Mouse (Mus musculus): ENCODE measurements around the gene Bclaf1.

The Bclaf1 gene

GRCm38 (mm10) chr10:20314797-20315196 lies 2.5 kb downstream of the Bclaf1 start:
- DNase-seq (ENCODE audit: low spot score in 2 of 2), result no peak

DNA sequence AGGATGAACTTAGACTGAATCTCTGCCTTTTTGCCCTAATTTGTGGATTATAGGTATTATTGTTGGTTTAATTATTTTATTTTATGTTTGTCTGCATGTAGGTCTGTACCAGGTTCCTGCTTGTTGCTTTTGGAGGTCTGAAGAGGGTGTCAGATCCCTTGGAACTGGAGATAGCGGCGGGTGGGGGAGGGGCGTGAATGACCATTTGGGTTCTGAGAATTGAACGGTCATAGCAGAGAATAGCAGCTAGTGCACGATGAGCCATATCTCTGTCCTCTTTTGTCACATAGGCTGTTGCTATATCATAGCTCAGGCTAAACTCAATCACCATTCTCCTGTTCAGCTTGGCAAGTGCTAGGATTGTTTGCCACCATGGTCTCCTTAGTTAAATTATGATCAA lies 5.2 kb downstream of the Bclaf1 start:
- DNase-seq (ENCODE audit: low spot score in 2 of 2), result no peak

DNA sequence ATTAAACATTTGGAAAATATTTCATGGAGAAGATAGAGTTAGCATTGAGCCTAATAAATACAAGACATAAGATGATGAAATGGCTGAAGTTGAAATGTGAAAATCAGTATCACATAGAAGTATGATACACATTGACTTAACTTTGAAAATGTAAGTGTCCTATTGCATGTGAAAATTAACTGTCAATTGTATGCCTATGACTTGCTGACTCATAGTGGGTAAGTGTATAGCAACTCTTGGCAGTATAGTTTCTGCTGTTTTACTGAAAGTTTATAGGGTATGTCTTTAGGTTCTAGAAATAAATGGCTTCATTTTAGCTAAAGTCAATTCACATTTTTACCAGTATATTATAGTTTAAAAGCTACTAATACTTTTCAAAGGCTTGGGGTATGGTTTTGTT lies 14.0 kb downstream of the Bclaf1 start:
- no peak for DNase-seq (ENCODE audit: low spot score in 2 of 2)

- no peak for DNase-seq (ENCODE audit: low spot score in 2 of 2)
These were observed 19.0 kb downstream of the Bclaf1 start for GRCm38 (mm10) chr10:20331262-20331661.

- DNase-seq (ENCODE audit: low spot score in 2 of 2), result no peak
These were observed 25.6 kb downstream of the Bclaf1 start for GRCm38 (mm10) chr10:20337872-20338271.

- no peak for DNase-seq (ENCODE audit: low spot score in 2 of 2)
These were observed 33.5 kb downstream of the Bclaf1 start for GRCm38 (mm10) chr10:20345736-20346135.

GRCm38 (mm10) chr10:20347285-20348214 lies 35.3 kb downstream of the Bclaf1 start, which contains the start of gene Mtfr2:
TSS of gene Mtfr2 (plus strand) at chr10:20347770.
- DNase-seq (ENCODE audit: low spot score in 2 of 2), result peak; percentile 89 to 93

- no peak for DNase-seq (ENCODE audit: low spot score in 2 of 2)
These were observed 36.6 kb downstream of the Bclaf1 start for GRCm38 (mm10) chr10:20348894-20349293.

DNA sequence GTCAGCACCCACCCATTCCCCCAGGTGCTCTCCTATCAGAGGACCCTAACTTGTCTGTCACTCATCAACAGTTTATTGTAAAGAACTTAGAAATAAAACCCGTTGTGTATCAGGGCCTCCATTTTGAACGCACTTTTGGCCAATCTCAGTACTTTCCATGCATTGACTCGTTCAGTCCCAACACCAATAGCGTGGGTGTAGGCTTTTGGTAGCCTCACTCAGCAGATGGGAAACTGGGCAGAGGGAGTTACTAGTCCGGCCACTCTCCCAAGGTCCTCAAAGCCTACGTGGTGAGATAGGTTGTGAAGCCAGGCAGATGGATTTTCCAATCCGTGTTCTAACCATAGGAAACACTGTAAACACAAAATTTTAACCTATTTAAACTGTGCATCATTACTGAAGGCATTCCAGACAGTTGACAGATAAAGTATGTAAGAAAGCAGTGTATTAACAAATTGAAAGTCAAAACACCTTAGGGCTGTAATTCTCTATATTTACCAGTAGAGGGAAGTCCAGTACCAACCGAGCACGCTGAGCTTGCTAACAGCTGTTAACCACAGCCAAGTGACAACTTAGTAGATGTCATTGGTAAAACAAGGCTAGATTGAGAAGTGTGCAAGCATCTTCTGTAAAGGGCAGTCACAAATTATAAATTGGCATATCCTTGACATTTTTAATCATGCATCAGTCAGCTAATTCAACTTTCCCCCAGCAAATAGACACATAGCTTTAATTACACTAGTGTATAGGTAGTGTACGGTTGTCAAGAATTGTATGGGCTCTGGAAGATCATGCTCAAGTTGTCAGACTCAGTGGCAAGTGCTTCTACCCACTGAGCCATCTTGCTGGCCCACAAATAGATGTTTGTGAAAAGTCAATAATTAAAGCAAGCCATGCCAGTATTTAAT lies 49.5 kb downstream of the Bclaf1 start:
- no peak for DNase-seq (ENCODE audit: low spot score in 2 of 2)

- DNase-seq (ENCODE audit: low spot score in 2 of 2), result no peak
These were observed 50.3 kb downstream of the Bclaf1 start for GRCm38 (mm10) chr10:20362450-20363118.

- no peak for DNase-seq (ENCODE audit: low spot score in 2 of 2)
These were observed 59.8 kb downstream of the Bclaf1 start for GRCm38 (mm10) chr10:20372046-20372445.

- DNase-seq (ENCODE audit: low spot score in 2 of 2), result no peak
These were observed 65.4 kb downstream of the Bclaf1 start for GRCm38 (mm10) chr10:20377621-20378020.

- DNase-seq (ENCODE audit: low spot score in 2 of 2), result no peak
These were observed 66.9 kb downstream of the Bclaf1 start for GRCm38 (mm10) chr10:20379071-20379735.

DNA sequence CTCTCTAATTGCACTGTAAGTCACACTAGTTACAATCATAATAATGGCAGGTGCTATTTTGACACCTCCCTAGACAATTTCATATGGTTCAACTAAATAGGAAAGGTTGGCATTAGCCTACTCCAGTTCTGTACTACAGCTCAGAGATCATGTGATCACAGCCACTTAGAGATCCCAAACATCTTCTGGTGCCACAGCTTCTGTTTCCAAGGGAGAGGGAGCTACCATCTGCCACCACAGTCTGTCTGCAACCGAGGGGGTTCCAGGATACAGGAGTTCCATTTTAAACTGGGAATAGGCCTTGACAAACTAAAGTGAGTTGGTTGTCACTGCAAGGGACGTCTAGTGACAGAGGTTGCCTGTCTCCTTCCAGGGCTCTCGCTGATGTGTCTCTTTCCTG lies 68.5 kb downstream of the Bclaf1 start:
- no peak for DNase-seq (ENCODE audit: low spot score in 2 of 2)

- DNase-seq (ENCODE audit: low spot score in 2 of 2), result no peak
These were observed 69.1 kb downstream of the Bclaf1 start for GRCm38 (mm10) chr10:20381352-20381751.

DNA sequence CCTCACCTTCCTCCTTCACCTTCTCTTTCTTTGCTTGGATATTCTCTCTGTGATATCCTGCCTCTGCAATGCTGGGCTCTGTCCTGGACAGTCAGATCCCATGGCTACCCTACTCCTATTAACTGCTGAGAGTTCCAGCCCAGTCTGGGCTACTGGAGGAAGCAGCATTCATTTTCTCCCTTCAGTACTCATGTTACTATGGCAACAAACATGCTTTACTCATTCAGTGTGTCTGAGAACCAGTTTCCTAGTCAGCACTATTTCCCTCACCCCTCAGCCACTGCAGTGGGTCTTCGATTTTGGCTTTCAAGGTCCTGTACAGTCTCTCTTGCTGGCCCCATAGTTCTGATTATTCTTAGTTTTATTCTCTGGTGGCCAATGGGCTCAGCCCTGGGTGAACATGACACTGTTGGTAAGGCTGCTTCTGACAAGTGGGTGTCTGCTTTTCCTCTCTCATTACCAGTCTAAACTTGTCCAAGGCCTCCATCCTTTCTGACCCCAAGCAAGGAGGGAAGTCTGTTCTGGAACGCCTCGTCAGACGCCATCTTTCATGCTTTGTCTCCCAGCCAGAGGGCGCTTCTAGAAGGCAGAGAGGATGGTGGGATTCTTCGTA lies 70.6 kb downstream of the Bclaf1 start:
- no peak for DNase-seq (ENCODE audit: low spot score in 2 of 2)

- no peak for DNase-seq (ENCODE audit: low spot score in 2 of 2)
These were observed 78.3 kb downstream of the Bclaf1 start for GRCm38 (mm10) chr10:20390568-20390967.

Measured in frontal cortex, postnatal 25 days (tissue).